9 mouse cellular contexts compared by ENCODE assay signal in the genomic region with DNA sequence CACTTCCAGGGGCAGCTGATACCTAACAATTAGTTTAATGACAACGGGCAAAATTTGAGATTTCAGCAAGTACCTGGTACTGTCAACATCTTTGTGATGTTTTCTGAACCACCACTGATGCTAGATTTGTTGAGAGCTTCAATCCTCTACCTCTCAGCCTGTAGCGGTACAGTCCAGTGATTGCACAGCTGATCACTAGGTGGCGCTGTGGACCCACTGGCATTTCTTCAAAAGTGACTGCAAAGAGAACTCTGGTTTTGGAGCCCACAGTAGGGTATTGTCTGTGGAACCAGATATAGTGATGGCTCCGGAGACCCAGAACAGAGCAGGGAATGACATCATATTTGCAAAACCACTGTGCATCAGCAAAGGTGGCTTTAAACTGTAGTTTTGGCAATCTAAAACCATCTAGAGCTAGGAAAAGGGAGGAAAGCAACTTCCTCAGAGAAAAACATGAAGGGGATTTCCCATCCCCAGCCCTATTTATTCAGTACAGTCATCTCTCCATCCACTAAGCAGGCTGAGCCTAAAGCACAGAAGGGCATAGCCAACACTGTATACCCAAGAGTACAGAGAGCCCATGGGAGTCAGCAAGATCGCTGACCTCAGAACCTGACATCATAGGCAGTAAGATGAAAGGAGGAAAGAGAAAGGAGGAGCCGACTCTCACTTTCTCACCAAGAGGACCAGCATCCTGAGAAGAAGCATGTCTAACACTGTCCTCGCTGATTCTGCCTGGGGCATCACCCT.
DNase-seq lines count a peak whose midpoint lies in the region; ATAC-seq and TF ChIP-seq lines count a peak whose summit lies in the region.
"Had no signal": no experiment of that assay in that cellular context is flagged by ENCODE, and none has a peak within 500 bp of the region (broad histone marks: within the 10 kb centered on the region; RNA-seq: fewer than 3 reads in every experiment).

No protein-coding gene starts in this region.

- TF ChIP-seq CTCF in intestine, postnatal 0 days (IDR thresholded peaks at IDR 0.05; ENCODE audit: low read depth), result peak; percentile 77

- no peaks in the 10 kb centered on the region for H3K36me3 ChIP-seq in intestine, postnatal 0 days (ENCODE audit: control insufficient read depth, insufficient read depth)
- no peaks in the 10 kb centered on the region for H3K36me3 ChIP-seq in intestine, embryonic 15.5 days
- no peaks in the 10 kb centered on the region for H3K36me3 ChIP-seq in embryonic facial prominence, embryonic 11.5 days (replicated peaks; ENCODE audit: control insufficient read depth, insufficient read depth, low read depth, low read length)
- no peaks in the 10 kb centered on the region for H3K36me3 ChIP-seq in limb, embryonic 14.5 days (ENCODE audit: control insufficient read depth, insufficient read depth, low read length)
- no peaks in the 10 kb centered on the region for H3K36me3 ChIP-seq in neural tube, embryonic 12.5 days
- H3K36me3 ChIP-seq: embryonic facial prominence, embryonic 15.5 days had no signal

- H3K4me2 ChIP-seq in intestine, postnatal 0 days (replicated peaks; ENCODE audit: low read depth), result no peak overlapping the region
- H3K4me2 ChIP-seq in intestine, embryonic 15.5 days (replicated peaks), result no peak overlapping the region
- H3K4me2 ChIP-seq in embryonic facial prominence, embryonic 11.5 days (ENCODE audit: low read depth, low read length), result no peak overlapping the region
- H3K4me2 ChIP-seq in limb, embryonic 14.5 days (replicated peaks; ENCODE audit: low read depth, low read length, severe bottlenecking), result no peak overlapping the region
- no peak overlapping the region for H3K4me2 ChIP-seq in neural tube, embryonic 12.5 days (replicated peaks)
- H3K4me2 ChIP-seq: embryonic facial prominence, embryonic 15.5 days had no signal

- TF ChIP-seq POLR2A in limb, embryonic 14.5 days (IDR thresholded peaks at IDR 0.05; ENCODE audit: borderline replicate concordance, extremely low read depth, insufficient read depth, insufficient read length), result no peak

- no peaks in the 10 kb centered on the region for H3K27me3 ChIP-seq in intestine, postnatal 0 days (replicated peaks; ENCODE audit: control insufficient read depth, insufficient read depth, low read length)
- no peaks in the 10 kb centered on the region for H3K27me3 ChIP-seq in intestine, embryonic 15.5 days (replicated peaks)
- no peaks in the 10 kb centered on the region for H3K27me3 ChIP-seq in embryonic facial prominence, embryonic 11.5 days (ENCODE audit: control insufficient read depth, insufficient read depth, low read length)
- no peaks in the 10 kb centered on the region for H3K27me3 ChIP-seq in limb, embryonic 14.5 days (ENCODE audit: control insufficient read depth, insufficient read depth, low read length)
- no peaks in the 10 kb centered on the region for H3K27me3 ChIP-seq in neural tube, embryonic 12.5 days (replicated peaks)
- H3K27me3 ChIP-seq: embryonic facial prominence, embryonic 15.5 days had no signal

- no peak overlapping the region for H3K9ac ChIP-seq in intestine, postnatal 0 days (ENCODE audit: low read depth, low read length)
- no peak overlapping the region for H3K9ac ChIP-seq in intestine, embryonic 15.5 days
- H3K9ac ChIP-seq in embryonic facial prominence, embryonic 11.5 days (replicated peaks; ENCODE audit: low read length), result no peak overlapping the region
- no peak overlapping the region for H3K9ac ChIP-seq in limb, embryonic 14.5 days (ENCODE audit: low read depth, low read length, severe bottlenecking)
- no peak overlapping the region for H3K9ac ChIP-seq in neural tube, embryonic 12.5 days
- H3K9ac ChIP-seq: embryonic facial prominence, embryonic 15.5 days had no signal

- no peaks in the 10 kb centered on the region for H3K4me1 ChIP-seq in intestine, postnatal 0 days (replicated peaks; ENCODE audit: control insufficient read depth, insufficient read depth, low read length)
- H3K4me1 ChIP-seq in intestine, embryonic 15.5 days (replicated peaks), result no peaks in the 10 kb centered on the region
- H3K4me1 ChIP-seq in embryonic facial prominence, embryonic 11.5 days (ENCODE audit: control insufficient read depth, insufficient read depth, low read length), result no peaks in the 10 kb centered on the region
- H3K4me1 ChIP-seq in limb, embryonic 14.5 days (ENCODE audit: control insufficient read depth, insufficient read depth, low read length), result no peaks in the 10 kb centered on the region
- no peaks in the 10 kb centered on the region for H3K4me1 ChIP-seq in neural tube, embryonic 12.5 days
- H3K4me1 ChIP-seq: embryonic facial prominence, embryonic 15.5 days had no signal

- H3K4me3 ChIP-seq in intestine, postnatal 0 days (ENCODE audit: low read depth, low read length), result no peak overlapping the region
- H3K4me3 ChIP-seq in intestine, embryonic 15.5 days (replicated peaks), result no peak overlapping the region
- no peak overlapping the region for H3K4me3 ChIP-seq in embryonic facial prominence, embryonic 11.5 days (ENCODE audit: low read depth, low read length)
- no peak overlapping the region for H3K4me3 ChIP-seq in limb, embryonic 14.5 days (replicated peaks; ENCODE audit: low read length)
- no peak overlapping the region for H3K4me3 ChIP-seq in neural tube, embryonic 12.5 days
- H3K4me3 ChIP-seq: embryonic facial prominence, embryonic 15.5 days had no signal

- 43% methylated on average over 7 of the region's 7 CpGs for WGBS in intestine, postnatal 0 days
- 37% methylated on average over 7 of the region's 7 CpGs for WGBS in intestine, embryonic 15.5 days
- WGBS in embryonic facial prominence, embryonic 11.5 days, result 33% methylated on average over 7 of the region's 7 CpGs
- WGBS in limb, embryonic 14.5 days, result 35% methylated on average over 7 of the region's 7 CpGs
- WGBS in neural tube, embryonic 12.5 days, result 44% methylated on average over 7 of the region's 7 CpGs

- no peak for ATAC-seq in intestine, postnatal 0 days
- no peak for ATAC-seq in intestine, embryonic 15.5 days
- ATAC-seq in embryonic facial prominence, embryonic 11.5 days (replicated peaks; ENCODE audit: insufficient number of reproducible peaks, low FRiP score, low TSS enrichment, low read depth), result 0 out of 2 replicates have a peak, but pooled peaks have one; percentile 44
- no peak for ATAC-seq in limb, embryonic 14.5 days (ENCODE audit: low FRiP score, low read depth)
- 0 out of 2 replicates have a peak, but pooled peaks have one; percentile 33 for ATAC-seq in neural tube, embryonic 12.5 days (ENCODE audit: low FRiP score, low read depth)

- H3K27ac ChIP-seq in intestine, postnatal 0 days (ENCODE audit: low read depth, low read length), result no peak overlapping the region
- H3K27ac ChIP-seq in intestine, embryonic 15.5 days, result no peak overlapping the region
- no peak overlapping the region for H3K27ac ChIP-seq in embryonic facial prominence, embryonic 11.5 days (replicated peaks; ENCODE audit: low read depth, low read length)
- H3K27ac ChIP-seq in limb, embryonic 14.5 days (replicated peaks; ENCODE audit: low read depth, low read length), result no peak overlapping the region
- no peak overlapping the region for H3K27ac ChIP-seq in neural tube, embryonic 12.5 days
- H3K27ac ChIP-seq: embryonic facial prominence, embryonic 15.5 days had no signal

- peak; percentile 70 for DNase-seq in adrenal gland, postnatal 10 days
- DNase-seq in embryonic facial prominence, embryonic 11.5 days (ENCODE audit: low spot score), result peak; percentile 49
- DNase-seq in induced T-regulatory cell, adult 2 months (ENCODE audit: low read depth), result peak; percentile 91
- DNase-seq in limb, embryonic 14.5 days (ENCODE audit: low spot score), result peak; percentile 7
- peak; percentile 78 to 91 for DNase-seq in thymus, postnatal 10 days (ENCODE audit: low spot score in 2 of 2)

- no peaks in the 10 kb centered on the region for H3K9me3 ChIP-seq in intestine, postnatal 0 days (ENCODE audit: control insufficient read depth)
- H3K9me3 ChIP-seq in intestine, embryonic 15.5 days, result no peaks in the 10 kb centered on the region
- no peaks in the 10 kb centered on the region for H3K9me3 ChIP-seq in embryonic facial prominence, embryonic 11.5 days (replicated peaks; ENCODE audit: control insufficient read depth, low read length)
- no peaks in the 10 kb centered on the region for H3K9me3 ChIP-seq in limb, embryonic 14.5 days (ENCODE audit: control insufficient read depth, low read length)
- no peaks in the 10 kb centered on the region for H3K9me3 ChIP-seq in neural tube, embryonic 12.5 days
- H3K9me3 ChIP-seq: embryonic facial prominence, embryonic 15.5 days had no signal

Comparison
In these comparisons a context has a peak if more than half of its experiments do, and no peak if none do; other contexts are left out.
1. ATAC-seq: peak in embryonic facial prominence, embryonic 11.5 days (single experiment) and neural tube, embryonic 12.5 days (single experiment); none in intestine, postnatal 0 days (single experiment), intestine, embryonic 15.5 days (single experiment) and limb, embryonic 14.5 days (single experiment).
2. DNase-seq: peak in every context shown above with its lines; median percentile 91 in induced T-regulatory cell, adult 2 months; 84 in thymus, postnatal 10 days; 70 in adrenal gland, postnatal 10 days; 49 in embryonic facial prominence, embryonic 11.5 days; 7 in limb, embryonic 14.5 days.